Comparison of ENCODE assay signal across 8 mouse cellular contexts in genomic region chr10:126928011-126928818, GRCm38 (mm10). TPM values are rescaled to one million over a fixed set of nuclear protein-coding genes. Genes with fewer than 3 reads are reported as not detected.
A peak's percentile ranks its signal among the peaks of the same experiment; 100 is the strongest.
DNase-seq lines count a peak whose midpoint lies in the region; ATAC-seq lines count a peak whose summit lies in the region.

No protein-coding gene starts in this region.

- H3K36me3 ChIP-seq in hindbrain, embryonic 14.5 days (replicated peaks; ENCODE audit: control insufficient read depth, insufficient read depth) = no peaks in the 10 kb centered on the region

- H3K4me3 ChIP-seq in hindbrain, embryonic 14.5 days (replicated peaks; ENCODE audit: low read length) = peak overlapping the region; percentile 54

- peak overlapping the region; percentile 97 for H3K4me2 ChIP-seq in hindbrain, embryonic 14.5 days (replicated peaks)

- peak; percentile 89 to 95 for DNase-seq in adrenal gland, adult (ENCODE audit: inconsistent age in 2 of 2, low spot score in 1 of 2)
- peak; percentile 83 to 89 for DNase-seq in cerebellum, postnatal 14 days
- peak; percentile 73 to 80 for DNase-seq in frontal cortex, postnatal 36 days (ENCODE audit: low spot score in 2 of 2)
- peak; percentile 75 for DNase-seq in hindbrain, embryonic 14.5 days (ENCODE audit: low spot score)
- peak; percentile 77 to 79 for DNase-seq in layer of hippocampus, postnatal 36 days
- DNase-seq in lung, postnatal 25 days (ENCODE audit: low spot score) = peak; percentile 93
- DNase-seq in right cerebral cortex, adult 2 months (ENCODE audit: low spot score in 2 of 2) = peak; percentile 76 to 79

- H3K27ac ChIP-seq in hindbrain, embryonic 14.5 days = peak overlapping the region; percentile 60

- peak overlapping the region; percentile 74 for H3K9ac ChIP-seq in hindbrain, embryonic 14.5 days

- peaks cover 23% of the 10 kb centered on the region for H3K4me1 ChIP-seq in hindbrain, embryonic 14.5 days (replicated peaks; ENCODE audit: control insufficient read depth, insufficient read depth, low read length)

- peaks cover 4% of the 10 kb centered on the region; the same call in 1 of the 2 replicates for H3K27me3 ChIP-seq in hindbrain, embryonic 14.5 days (ENCODE audit: control insufficient read depth, insufficient read depth, low read length)

- WGBS in hindbrain, embryonic 14.5 days = under 1% methylated on average over 38 of the region's 39 CpGs

- no peaks in the 10 kb centered on the region for H3K9me3 ChIP-seq in hindbrain, embryonic 14.5 days (ENCODE audit: control insufficient read depth, low read length)

- peak; percentile 53 for ATAC-seq in hindbrain, embryonic 14.5 days (ENCODE audit: low FRiP score)
- no peak for ATAC-seq in monocyte, adult 5-6 weeks (replicated peaks; ENCODE audit: insufficient number of reproducible peaks, low FRiP score, low TSS enrichment, poor library complexity, severe bottlenecking)

RNA-seq across cellular contexts. Expression of gene Atp23, which starts 27.1 kb away (rescaled TPM):
- 15.9 and 16.5 TPM in 2 replicates for polyA plus RNA-seq in hindbrain, embryonic 14.5 days (2014; fragmentation: Nextera tagmentation; extraction: Ambion mirVana)
- total RNA-seq in layer of hippocampus, postnatal 36 days (2021) = 1 to 10 TPM; 9.2 to 9.5 TPM
- total RNA-seq in monocyte, adult 5-6 weeks (2017) = 2.2 to 7.6 TPM (median 5.6 TPM) in 3 replicates

RNA-seq across cellular contexts. Expression of gene Ctdsp2, which starts 50.3 kb away (rescaled TPM):
- polyA plus RNA-seq in hindbrain, embryonic 14.5 days (2014; fragmentation: Nextera tagmentation; extraction: Ambion mirVana) = 22.9 and 25.0 TPM in 2 replicates
- total RNA-seq in layer of hippocampus, postnatal 36 days (2021) = 100 to 1,000 TPM; 103 to 114 TPM
- 36.2 to 38.6 TPM (median 37.6 TPM) in 3 replicates for total RNA-seq in monocyte, adult 5-6 weeks (2017)
